Mouse (Mus musculus) embryonic facial prominence, embryonic 10.5 days (tissue): ENCODE results near the gene Tnik. TPM values are rescaled to one million over a fixed set of nuclear protein-coding genes. Genes with fewer than 3 reads are reported as not detected.

Experiments used
- DNase-seq: peaks from one replicate; pipeline ENCODE4 v3.0.0-alpha.2; 2017; ENCODE audit warnings: low spot score
- H3K27ac ChIP-seq: fragments of 300-500 bp; sonication (generic); replicated peaks from 2 replicates; pipeline ENCODE4 v1.5.1; 2016; ENCODE audit warnings: mild to moderate bottlenecking
- H3K27me3 ChIP-seq: fragments of 300-500 bp; sonication (generic); replicated peaks from 2 replicates; pipeline ENCODE4 v1.6.1; 2016; ENCODE audit warnings: low read depth, mild to moderate bottlenecking; ENCODE audit not compliant: poor library complexity, severe bottlenecking
- H3K36me3 ChIP-seq: fragments of 300-500 bp; sonication (generic); replicated peaks from 2 replicates; pipeline ENCODE4 v1.6.1; 2016; ENCODE audit warnings: mild to moderate bottlenecking, moderate library complexity
- H3K4me1 ChIP-seq: fragments of 300-500 bp; sonication (generic); 2 replicates; pipeline ENCODE4 v1.6.1; 2016
- H3K4me3 ChIP-seq: fragments of 300-500 bp; sonication (generic); 2 replicates; pipeline ENCODE4 v1.5.1; 2016; ENCODE audit warnings: mild to moderate bottlenecking, moderate library complexity
- H3K9me3 ChIP-seq: fragments of 300-500 bp; sonication (generic); 2 replicates; pipeline ENCODE4 v1.6.1; 2016; ENCODE audit warnings: mild to moderate bottlenecking
- WGBS: fragments of 180-500 bp; shearing (Covaris S2); methylation state at CpG from one replicate; pipeline ENCODE4 v1.1.7; 2016; 5-methylcytosine and 5-hydroxymethylcytosine counted together
- polyA plus RNA-seq: library from polyadenylated mRNA; unstranded; fragments of >200 nt; fragmentation: Nextera tagmentation; extraction: Ambion mirVana; gene quantifications from 2 replicates; pipeline ENCODE4 v1.2.1, GENCODE M21; 2016

The Tnik gene
- polyA plus RNA-seq, 1 experiment from 2014 or later = 12.8 TPM

DNA sequence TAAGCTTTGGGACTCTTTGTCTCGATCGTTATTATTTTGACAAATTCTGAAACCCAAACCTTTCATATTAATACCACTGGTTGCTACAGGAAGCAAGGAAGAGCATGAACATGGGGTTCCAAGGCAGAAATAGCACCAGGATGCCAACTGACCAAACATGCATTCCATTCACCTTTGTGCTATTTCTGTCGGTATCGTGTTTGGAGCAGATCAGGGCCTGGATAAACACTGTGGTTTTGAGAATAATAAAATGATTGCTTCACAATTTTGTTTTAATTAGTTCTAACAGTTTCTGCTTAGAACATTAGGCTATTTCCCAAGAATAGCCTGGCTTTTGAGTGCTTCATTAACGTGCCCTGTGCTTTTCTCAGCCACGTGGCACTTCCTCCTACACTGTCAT, 162.9 kb downstream of the Tnik start:
- Histone ChIP-seq H3K36me3 (no peaks in the 10 kb centered on the region), H3K4me1 (no peaks in the 10 kb centered on the region), H3K27ac (no peak overlapping the region), H3K4me3 (no peak overlapping the region), H3K9me3 (no peaks in the 10 kb centered on the region), H3K27me3 (no peaks in the 10 kb centered on the region)
- DNase-seq = no peak
- WGBS = 89% methylated on average over 6 of the region's 6 CpGs

DNA sequence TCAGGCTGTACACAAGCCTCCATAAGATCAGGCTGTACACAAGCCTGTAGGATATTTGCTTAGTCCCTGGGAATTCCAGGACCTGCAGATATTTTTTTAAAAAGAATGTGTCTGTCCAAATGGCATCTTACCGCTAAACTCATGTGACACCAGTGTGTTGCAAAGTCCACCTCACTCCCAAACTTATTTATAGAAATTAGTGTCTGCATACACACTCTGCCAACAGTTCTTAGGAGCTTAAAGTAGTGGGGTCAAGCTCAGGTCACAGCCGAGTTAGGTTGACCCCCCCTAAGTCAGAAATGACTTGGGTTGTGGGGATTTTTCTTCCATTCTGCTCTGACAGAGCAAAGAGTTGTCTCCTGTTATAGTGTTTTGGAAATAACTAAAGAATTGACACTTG, 168.4 kb downstream of the Tnik start:
- WGBS = 89% methylated on average over 2 of the region's 2 CpGs
- no peak overlapping the region for H3K4me3 ChIP-seq
- H3K4me1 ChIP-seq = no peaks in the 10 kb centered on the region
- no peaks in the 10 kb centered on the region for H3K9me3 ChIP-seq
- H3K36me3 ChIP-seq = no peaks in the 10 kb centered on the region
- no peaks in the 10 kb centered on the region for H3K27me3 ChIP-seq
- DNase-seq = no peak
- H3K27ac ChIP-seq = no peak overlapping the region

DNA sequence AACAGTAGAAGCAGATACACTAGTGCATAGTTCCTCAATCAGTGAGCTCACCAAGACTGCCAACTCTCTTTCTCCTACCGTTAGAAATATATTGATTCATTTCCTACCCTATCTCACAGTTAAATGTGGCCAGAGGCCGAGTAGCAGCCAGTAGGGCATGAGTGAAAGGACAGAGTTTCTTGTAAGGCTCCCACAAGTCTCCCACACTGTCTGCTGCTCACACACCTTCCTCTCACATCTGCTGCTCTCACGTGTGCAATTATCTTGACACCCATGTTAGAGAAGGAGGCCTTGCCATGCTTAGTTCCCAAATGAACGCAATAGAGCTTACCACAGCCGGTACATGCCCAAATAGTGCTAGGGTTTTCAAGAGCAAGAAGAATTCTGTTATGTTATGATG, 169.3 kb downstream of the Tnik start:
- Histone ChIP-seq H3K27ac (no peak overlapping the region), H3K4me1 (no peaks in the 10 kb centered on the region), H3K9me3 (no peaks in the 10 kb centered on the region), H3K36me3 (no peaks in the 10 kb centered on the region), H3K27me3 (no peaks in the 10 kb centered on the region), H3K4me3 (no peak overlapping the region)
- no peak for DNase-seq
- 94% methylated on average over 5 of the region's 5 CpGs for WGBS

DNA sequence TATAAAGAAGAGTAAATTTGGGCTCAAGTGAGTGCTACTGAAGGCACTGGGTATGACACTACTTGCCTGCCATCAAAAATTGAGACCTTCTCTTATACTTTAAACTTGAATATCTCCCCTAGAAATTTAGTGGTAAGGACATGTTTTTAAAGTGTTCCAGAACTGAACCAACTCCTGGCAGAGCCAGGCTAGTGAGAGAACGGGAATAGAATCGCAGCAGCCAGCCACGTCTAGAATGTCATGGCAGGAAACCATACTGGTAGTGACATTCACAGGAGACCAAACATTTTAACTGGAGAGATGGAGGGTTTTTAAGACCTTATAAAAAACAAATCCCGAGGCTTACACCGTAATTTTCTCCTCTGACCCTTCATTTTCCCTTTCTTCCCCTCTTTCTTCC, 172.5 kb downstream of the Tnik start:
- Histone ChIP-seq H3K36me3 (no peaks in the 10 kb centered on the region), H3K4me1 (no peaks in the 10 kb centered on the region), H3K27me3 (no peaks in the 10 kb centered on the region), H3K4me3 (no peak overlapping the region), H3K27ac (no peak overlapping the region), H3K9me3 (no peaks in the 10 kb centered on the region)
- DNase-seq = no peak
- 86% methylated on average over 5 of the region's 5 CpGs for WGBS

DNA sequence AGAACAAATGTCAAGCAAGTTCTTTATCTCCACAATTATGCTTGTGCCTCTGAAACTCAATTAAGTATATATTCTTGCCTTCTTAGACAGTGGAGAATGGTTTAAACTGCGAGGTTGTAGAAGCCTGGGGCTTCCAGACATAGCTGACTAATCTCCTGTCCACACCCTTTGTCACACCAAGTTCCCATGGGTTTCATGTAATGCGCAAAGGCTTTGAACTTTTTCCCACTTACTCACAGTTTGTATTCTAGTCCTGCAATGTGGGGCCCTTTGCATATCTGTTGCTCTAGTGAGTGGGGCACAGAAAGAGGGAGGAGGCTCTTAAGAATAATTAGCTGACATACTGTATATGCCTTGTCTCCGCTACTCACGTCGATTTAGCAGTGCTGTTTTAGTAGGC, 174.4 kb downstream of the Tnik start:
- H3K27me3 ChIP-seq = no peaks in the 10 kb centered on the region
- no peak overlapping the region for H3K27ac ChIP-seq
- no peaks in the 10 kb centered on the region for H3K4me1 ChIP-seq
- 84% methylated on average over 5 of the region's 5 CpGs for WGBS
- no peak for DNase-seq
- H3K36me3 ChIP-seq = no peaks in the 10 kb centered on the region
- no peak overlapping the region for H3K4me3 ChIP-seq
- no peaks in the 10 kb centered on the region for H3K9me3 ChIP-seq

DNA sequence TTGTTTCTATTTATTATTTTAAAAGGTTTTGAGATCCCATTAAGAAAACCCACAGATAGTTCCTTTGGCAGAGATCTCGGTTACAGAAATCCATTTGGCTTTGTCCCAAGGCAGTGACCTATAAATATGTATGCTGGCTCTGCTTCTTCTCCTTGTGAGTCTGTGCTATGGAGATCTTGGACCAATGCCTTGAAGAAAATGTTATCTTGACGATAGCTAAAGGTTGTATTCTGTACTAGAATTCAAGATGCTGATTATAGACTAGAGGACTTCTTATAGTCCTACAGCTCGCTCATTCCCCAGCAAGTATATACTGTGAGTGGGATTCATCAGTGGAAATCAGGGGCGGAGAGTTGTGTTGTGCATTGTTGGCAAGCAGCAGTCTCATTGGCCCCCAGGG, 178.5 kb downstream of the Tnik start:
- Histone ChIP-seq H3K27ac (no peak overlapping the region), H3K36me3 (no peaks in the 10 kb centered on the region), H3K4me1 (no peaks in the 10 kb centered on the region), H3K27me3 (no peaks in the 10 kb centered on the region), H3K9me3 (peaks cover 1% of the 10 kb centered on the region; the same call in 1 of the 2 replicates), H3K4me3 (no peak overlapping the region)
- DNase-seq = no peak
- WGBS = 89% methylated on average over 4 of the region's 4 CpGs

DNA sequence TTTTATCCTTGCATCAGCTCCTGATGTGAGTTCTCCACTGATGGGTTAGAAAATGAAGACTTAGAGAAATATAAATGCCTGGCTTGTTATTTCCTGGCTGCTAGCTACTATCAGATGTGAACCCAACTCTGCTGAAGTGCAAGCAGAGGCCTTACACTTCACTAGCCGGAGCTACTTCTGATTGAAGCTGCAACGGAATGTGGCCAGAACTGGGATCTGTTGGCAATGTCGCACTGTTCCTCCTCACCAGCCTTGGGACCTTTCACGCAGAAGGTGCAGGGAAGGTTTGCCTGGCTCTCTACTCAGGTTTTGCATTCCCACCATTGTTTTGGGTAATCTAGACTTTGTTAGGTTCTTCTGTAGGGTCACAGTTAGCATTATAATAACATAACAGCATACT, 179.1 kb downstream of the Tnik start:
- H3K4me1 ChIP-seq = no peaks in the 10 kb centered on the region
- no peak overlapping the region for H3K4me3 ChIP-seq
- DNase-seq = no peak
- no peaks in the 10 kb centered on the region for H3K36me3 ChIP-seq
- H3K27ac ChIP-seq = no peak overlapping the region
- WGBS = 91% methylated on average over 4 of the region's 4 CpGs
- no peaks in the 10 kb centered on the region for H3K27me3 ChIP-seq
- H3K9me3 ChIP-seq = peaks cover 2% of the 10 kb centered on the region; the same call in 1 of the 2 replicates

DNA sequence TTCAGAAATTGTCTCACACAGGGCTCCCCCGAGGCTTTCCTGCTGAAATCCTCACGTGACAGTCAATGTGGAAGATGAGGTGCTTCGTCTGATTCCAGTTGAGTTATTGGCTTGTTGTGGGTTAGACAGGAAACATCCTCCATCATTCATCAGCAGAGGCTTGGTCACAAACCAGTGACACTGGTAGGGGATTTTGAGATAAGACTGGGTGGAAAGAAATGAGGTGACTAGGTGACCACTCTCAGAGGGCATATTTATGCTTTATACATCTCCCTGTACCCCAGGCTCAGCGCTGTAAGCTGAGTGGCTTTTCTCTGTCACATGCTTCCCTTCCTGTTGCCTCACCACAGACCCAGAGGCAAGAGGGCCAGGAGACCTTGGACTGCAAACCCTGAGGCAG, 184.9 kb downstream of the Tnik start:
- Histone ChIP-seq H3K4me1 (no peaks in the 10 kb centered on the region), H3K4me3 (no peak overlapping the region)

GRCm38 (mm10) chr3:28453458-28453857, 190.4 kb downstream of the Tnik start:
- Histone ChIP-seq H3K27ac (no peak overlapping the region), H3K27me3 (no peaks in the 10 kb centered on the region), H3K4me3 (no peak overlapping the region), H3K4me1 (no peaks in the 10 kb centered on the region), H3K9me3 (no peaks in the 10 kb centered on the region), H3K36me3 (no peaks in the 10 kb centered on the region)
- DNase-seq = no peak
- 93% methylated on average over 3 of the region's 3 CpGs for WGBS

More for the DNA sequence above, 184.9 kb downstream of the Tnik start:
- Histone ChIP-seq H3K36me3 (no peaks in the 10 kb centered on the region), H3K9me3 (peaks cover 2% of the 10 kb centered on the region; the same call in 1 of the 2 replicates), H3K27me3 (no peaks in the 10 kb centered on the region), H3K27ac (no peak overlapping the region)
- WGBS = 90% methylated on average over 4 of the region's 4 CpGs
- DNase-seq = no peak

DNA sequence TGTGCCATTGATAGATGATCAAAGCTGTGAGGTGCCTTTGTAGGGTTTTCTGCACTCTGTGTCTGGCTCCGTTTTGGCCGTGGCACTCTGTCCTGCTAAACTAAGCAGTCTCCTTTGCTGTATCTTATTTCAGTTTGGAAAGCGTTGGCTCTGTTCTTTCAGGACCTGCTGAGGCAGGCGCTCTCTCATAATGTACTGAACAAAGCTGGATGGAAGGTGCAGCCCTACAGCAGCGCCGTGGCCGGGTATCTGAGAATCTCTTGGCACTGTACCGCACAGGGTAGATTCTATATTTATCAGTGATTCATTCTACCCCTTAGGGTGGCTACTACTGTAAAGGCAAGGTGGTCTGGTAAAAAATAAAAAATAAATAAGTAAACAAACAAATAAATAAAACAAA, 193.8 kb downstream of the Tnik start:
- Histone ChIP-seq H3K4me3 (no peak overlapping the region), H3K27ac (no peak overlapping the region), H3K27me3 (no peaks in the 10 kb centered on the region), H3K4me1 (no peaks in the 10 kb centered on the region), H3K9me3 (no peaks in the 10 kb centered on the region), H3K36me3 (no peaks in the 10 kb centered on the region)
- WGBS = 81% methylated on average over 8 of the region's 8 CpGs
- DNase-seq = no peak

DNA sequence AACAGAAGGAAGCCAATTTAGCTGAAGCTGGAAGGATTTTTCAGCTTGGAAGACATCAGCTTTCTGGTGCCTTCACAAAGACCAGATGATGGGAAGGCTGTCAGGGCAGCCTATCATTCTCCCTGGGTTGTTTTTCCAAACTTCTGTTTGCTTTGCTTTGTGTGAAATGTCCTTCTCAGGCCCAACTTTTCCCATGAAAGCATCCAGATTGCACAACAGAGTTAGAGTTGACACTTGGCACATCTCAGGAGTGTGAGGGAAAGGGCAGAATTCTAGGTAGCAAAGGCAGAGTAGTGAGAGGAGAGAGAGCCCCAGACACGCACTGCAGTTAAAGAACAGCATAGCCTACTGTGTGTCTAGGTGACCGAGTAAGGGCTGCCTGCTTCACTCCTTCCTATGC, 194.5 kb downstream of the Tnik start:
- Histone ChIP-seq H3K4me3 (no peak overlapping the region), H3K4me1 (no peaks in the 10 kb centered on the region), H3K9me3 (no peaks in the 10 kb centered on the region), H3K36me3 (no peaks in the 10 kb centered on the region), H3K27me3 (no peaks in the 10 kb centered on the region), H3K27ac (no peak overlapping the region)
- 90% methylated on average over 2 of the region's 2 CpGs for WGBS
- DNase-seq = no peak

DNA sequence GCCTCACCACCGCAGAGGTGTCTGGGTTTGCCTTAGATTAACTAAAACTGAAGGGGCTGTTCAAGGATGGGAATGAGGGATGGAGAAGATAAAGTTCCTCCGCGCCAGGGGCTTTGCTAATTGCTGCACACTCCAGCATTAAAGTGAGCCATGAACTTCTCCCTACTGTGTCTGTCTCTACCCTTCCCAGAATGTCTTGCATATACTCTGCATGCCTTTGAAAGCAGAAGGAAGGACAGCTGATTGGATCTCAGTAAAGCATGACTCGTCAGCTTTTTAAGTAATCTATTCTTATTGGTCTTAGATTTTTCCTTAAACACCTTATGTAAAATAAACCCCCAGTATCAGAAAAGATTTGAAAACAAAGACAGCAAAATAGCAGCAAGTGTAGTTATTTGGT, 203.7 kb downstream of the Tnik start:
- Histone ChIP-seq H3K27me3 (no peaks in the 10 kb centered on the region), H3K4me3 (no peak overlapping the region), H3K9me3 (no peaks in the 10 kb centered on the region), H3K4me1 (no peaks in the 10 kb centered on the region), H3K36me3 (no peaks in the 10 kb centered on the region), H3K27ac (no peak overlapping the region)
- no peak for DNase-seq
- WGBS = 93% methylated on average over 4 of the region's 4 CpGs

- no peaks in the 10 kb centered on the region for H3K9me3 ChIP-seq
- no peaks in the 10 kb centered on the region for H3K4me1 ChIP-seq
- no peak for DNase-seq
- 70% methylated on average over 1 of the region's 1 CpGs for WGBS
- no peak overlapping the region for H3K4me3 ChIP-seq
- H3K27ac ChIP-seq = no peak overlapping the region
- H3K27me3 ChIP-seq = no peaks in the 10 kb centered on the region
- H3K36me3 ChIP-seq = no peaks in the 10 kb centered on the region
Observed at GRCm38 (mm10) chr3:28467148-28467754, 204.2 kb downstream of the Tnik start.

GRCm38 (mm10) chr3:28467871-28468285, 204.9 kb downstream of the Tnik start:
- Histone ChIP-seq H3K27me3 (no peaks in the 10 kb centered on the region), H3K4me3 (no peak overlapping the region), H3K4me1 (no peaks in the 10 kb centered on the region), H3K9me3 (no peaks in the 10 kb centered on the region), H3K27ac (no peak overlapping the region), H3K36me3 (no peaks in the 10 kb centered on the region)
- no peak for DNase-seq
- 74% methylated on average over 4 of the region's 4 CpGs for WGBS
